ENCODE assay signal across 30 mouse cellular contexts in genomic region chr19:54757761-54758160, GRCm38 (mm10).
DNase-seq lines count a peak whose midpoint lies in the region; ATAC-seq and TF ChIP-seq lines count a peak whose summit lies in the region.
"Had no signal": no experiment of that assay in that cellular context is flagged by ENCODE, and none has a peak within 500 bp of the region (broad histone marks: within the 10 kb centered on the region; RNA-seq: fewer than 3 reads in every experiment).

No protein-coding gene starts in this region.

- ATAC-seq in embryonic facial prominence, embryonic 11.5 days (replicated peaks; ENCODE audit: insufficient number of reproducible peaks, low FRiP score, low TSS enrichment, low read depth), result no peak
- ATAC-seq in limb, embryonic 15.5 days (ENCODE audit: insufficient number of reproducible peaks, low FRiP score, low TSS enrichment, low read depth), result peak; percentile 65; the same call in 1 of the 2 replicates
- ATAC-seq in forebrain, postnatal 0 days, result no peak
- ATAC-seq: intestine, postnatal 0 days had no signal

- WGBS in embryonic facial prominence, embryonic 11.5 days, result 54% methylated on average over 5 of the region's 5 CpGs
- 65% methylated on average over 5 of the region's 5 CpGs for WGBS in embryonic facial prominence, embryonic 10.5 days
- 22% methylated on average over 5 of the region's 5 CpGs for WGBS in limb, embryonic 15.5 days
- 74% methylated on average over 5 of the region's 5 CpGs for WGBS in forebrain, postnatal 0 days

- H3K27ac ChIP-seq in embryonic facial prominence, embryonic 11.5 days (replicated peaks; ENCODE audit: low read depth, low read length), result no peak overlapping the region
- no peak overlapping the region for H3K27ac ChIP-seq in embryonic facial prominence, embryonic 10.5 days (replicated peaks)
- 0 out of 2 replicates have a peak overlapping the region, but pooled peaks have one; percentile 36 for H3K27ac ChIP-seq in embryonic fibroblast, embryonic 13.5 days (ENCODE audit: insufficient read depth, low read length)
- H3K27ac ChIP-seq in limb, embryonic 15.5 days, result no peak overlapping the region
- no peak overlapping the region for H3K27ac ChIP-seq in forebrain, postnatal 0 days (ENCODE audit: low read depth, low read length)
- H3K27ac ChIP-seq: forebrain, embryonic 12.5 days; hindbrain, embryonic 13.5 days; liver, embryonic 14.5 days had no signal

- no peaks in the 10 kb centered on the region for H3K36me3 ChIP-seq in embryonic facial prominence, embryonic 11.5 days (replicated peaks; ENCODE audit: control insufficient read depth, insufficient read depth, low read depth, low read length)
- H3K36me3 ChIP-seq in embryonic facial prominence, embryonic 10.5 days (replicated peaks), result no peaks in the 10 kb centered on the region
- no peaks in the 10 kb centered on the region for H3K36me3 ChIP-seq in limb, embryonic 15.5 days
- H3K36me3 ChIP-seq in forebrain, postnatal 0 days (ENCODE audit: insufficient read depth), result no peaks in the 10 kb centered on the region
- H3K36me3 ChIP-seq: forebrain, embryonic 12.5 days; G1E; hindbrain, embryonic 13.5 days had no signal

- TF ChIP-seq POLR2A in embryonic fibroblast, embryonic 13.5 days (IDR thresholded peaks at IDR 0.05; ENCODE audit: low read depth, low read length), result no peak

- H3K4me2 ChIP-seq in embryonic facial prominence, embryonic 11.5 days (ENCODE audit: low read depth, low read length), result no peak overlapping the region
- no peak overlapping the region for H3K4me2 ChIP-seq in limb, embryonic 15.5 days
- H3K4me2 ChIP-seq in forebrain, postnatal 0 days (ENCODE audit: low read depth), result no peak overlapping the region
- H3K4me2 ChIP-seq: forebrain, embryonic 12.5 days; heart, embryonic 11.5 days; hindbrain, embryonic 13.5 days; lung, embryonic 14.5 days had no signal

- no peaks in the 10 kb centered on the region for H3K4me1 ChIP-seq in embryonic facial prominence, embryonic 11.5 days (ENCODE audit: control insufficient read depth, insufficient read depth, low read length)
- H3K4me1 ChIP-seq in embryonic facial prominence, embryonic 10.5 days, result peaks cover 5% of the 10 kb centered on the region; the same call in 1 of the 2 replicates
- H3K4me1 ChIP-seq in embryonic fibroblast, embryonic 13.5 days (ENCODE audit: control insufficient read depth, insufficient read depth, low read length), result peaks cover 3% of the 10 kb centered on the region; the same call in 1 of the 2 replicates
- no peaks in the 10 kb centered on the region for H3K4me1 ChIP-seq in limb, embryonic 15.5 days
- no peaks in the 10 kb centered on the region for H3K4me1 ChIP-seq in forebrain, postnatal 0 days (ENCODE audit: insufficient read depth)
- H3K4me1 ChIP-seq: forebrain, embryonic 12.5 days had no signal

- no peak overlapping the region for H3K9ac ChIP-seq in embryonic facial prominence, embryonic 11.5 days (replicated peaks; ENCODE audit: low read length)
- no peak overlapping the region for H3K9ac ChIP-seq in limb, embryonic 15.5 days
- H3K9ac ChIP-seq in forebrain, postnatal 0 days, result no peak overlapping the region
- H3K9ac ChIP-seq: forebrain, embryonic 12.5 days; hindbrain, embryonic 13.5 days; liver, embryonic 14.5 days; lung, embryonic 14.5 days had no signal

- no peak overlapping the region for H3K4me3 ChIP-seq in embryonic facial prominence, embryonic 11.5 days (ENCODE audit: low read depth, low read length)
- no peak overlapping the region for H3K4me3 ChIP-seq in embryonic facial prominence, embryonic 10.5 days
- no peak overlapping the region for H3K4me3 ChIP-seq in embryonic fibroblast, embryonic 13.5 days (ENCODE audit: insufficient read depth, low read length)
- H3K4me3 ChIP-seq in limb, embryonic 15.5 days, result no peak overlapping the region
- H3K4me3 ChIP-seq in forebrain, postnatal 0 days (ENCODE audit: low read depth, low read length), result no peak overlapping the region
- H3K4me3 ChIP-seq: erythroblast, embryonic 14.5 days; forebrain, embryonic 12.5 days; hindbrain, embryonic 13.5 days had no signal

- TF ChIP-seq CTCF in embryonic fibroblast, embryonic 13.5 days (IDR thresholded peaks at IDR 0.05; ENCODE audit: borderline replicate concordance, insufficient read depth, low read length), result no peak
- TF ChIP-seq CTCF in forebrain, postnatal 0 days (IDR thresholded peaks at IDR 0.05; ENCODE audit: low read depth), result no peak

- no peaks in the 10 kb centered on the region for H3K27me3 ChIP-seq in embryonic facial prominence, embryonic 11.5 days (ENCODE audit: control insufficient read depth, insufficient read depth, low read length)
- no peaks in the 10 kb centered on the region for H3K27me3 ChIP-seq in embryonic facial prominence, embryonic 10.5 days (replicated peaks; ENCODE audit: low read depth, poor library complexity, severe bottlenecking)
- H3K27me3 ChIP-seq in limb, embryonic 15.5 days, result no peaks in the 10 kb centered on the region
- no peaks in the 10 kb centered on the region for H3K27me3 ChIP-seq in forebrain, postnatal 0 days (ENCODE audit: insufficient read depth, low read length)
- H3K27me3 ChIP-seq: forebrain, embryonic 12.5 days; hindbrain, embryonic 13.5 days had no signal

- no peaks in the 10 kb centered on the region for H3K9me3 ChIP-seq in embryonic facial prominence, embryonic 11.5 days (replicated peaks; ENCODE audit: control insufficient read depth, low read length)
- no peaks in the 10 kb centered on the region for H3K9me3 ChIP-seq in embryonic facial prominence, embryonic 10.5 days
- H3K9me3 ChIP-seq in limb, embryonic 15.5 days, result no peaks in the 10 kb centered on the region
- no peaks in the 10 kb centered on the region for H3K9me3 ChIP-seq in forebrain, postnatal 0 days (ENCODE audit: low read length)
- H3K9me3 ChIP-seq: forebrain, embryonic 12.5 days; G1E; hindbrain, embryonic 13.5 days had no signal

- peak; percentile 53 for DNase-seq in embryonic facial prominence, embryonic 11.5 days (ENCODE audit: low spot score)
- no peak for DNase-seq in embryonic facial prominence, embryonic 10.5 days (ENCODE audit: low spot score)
- DNase-seq in 3T3-L1 (ENCODE audit: low read depth, low spot score), result peak; percentile 71
- DNase-seq in frontal cortex, postnatal 10 days (ENCODE audit: low spot score in 2 of 2), result no peak
- DNase-seq in forebrain, postnatal 0 days, result no peak
- DNase-seq: adrenal gland, postnatal 25 days; cerebellum, adult 18-20 months; cerebellum, postnatal 14 days; heart, adult 18-20 months; heart, postnatal 4 days; kidney, adult 9 months; kidney, postnatal 14 days; layer of hippocampus, adult 9-11 months; liver; lung, embryonic 14.5 days; lung, postnatal 14 days; midbrain, embryonic 14.5 days; retina, postnatal 1 day; right cerebral cortex, postnatal 25 days; spleen, adult 18-20 months; thymus, postnatal 14 days had no signal

Comparison
In these comparisons a context has a peak if more than half of its experiments do, and no peak if none do; other contexts are left out.
1. DNase-seq: peak in embryonic facial prominence, embryonic 11.5 days (single experiment) and 3T3-L1 (single experiment); none in embryonic facial prominence, embryonic 10.5 days (single experiment), frontal cortex, postnatal 10 days (0 of 2) and forebrain, postnatal 0 days (single experiment).